Mouse (Mus musculus) lung, adult 2 months (tissue): Measurements from ENCODE around the gene Lcp1.

Experiments
- CTCF ChIP-seq: fragments of 200-500 bp; IDR thresholded peaks from 2 replicates; pipeline ENCODE4 v1.5.1; 2011; ENCODE audit warnings: mild to moderate bottlenecking, low read length, control low read depth; ENCODE audit not compliant: insufficient read depth
- POLR2A ChIP-seq: fragments of 200-500 bp; IDR thresholded peaks from 2 replicates; pipeline ENCODE4 v1.6.1; 2011; ENCODE audit warnings: low read depth, mild to moderate bottlenecking, control low read depth, low read length, borderline replicate concordance; ENCODE audit errors: extremely low read depth

DNA sequence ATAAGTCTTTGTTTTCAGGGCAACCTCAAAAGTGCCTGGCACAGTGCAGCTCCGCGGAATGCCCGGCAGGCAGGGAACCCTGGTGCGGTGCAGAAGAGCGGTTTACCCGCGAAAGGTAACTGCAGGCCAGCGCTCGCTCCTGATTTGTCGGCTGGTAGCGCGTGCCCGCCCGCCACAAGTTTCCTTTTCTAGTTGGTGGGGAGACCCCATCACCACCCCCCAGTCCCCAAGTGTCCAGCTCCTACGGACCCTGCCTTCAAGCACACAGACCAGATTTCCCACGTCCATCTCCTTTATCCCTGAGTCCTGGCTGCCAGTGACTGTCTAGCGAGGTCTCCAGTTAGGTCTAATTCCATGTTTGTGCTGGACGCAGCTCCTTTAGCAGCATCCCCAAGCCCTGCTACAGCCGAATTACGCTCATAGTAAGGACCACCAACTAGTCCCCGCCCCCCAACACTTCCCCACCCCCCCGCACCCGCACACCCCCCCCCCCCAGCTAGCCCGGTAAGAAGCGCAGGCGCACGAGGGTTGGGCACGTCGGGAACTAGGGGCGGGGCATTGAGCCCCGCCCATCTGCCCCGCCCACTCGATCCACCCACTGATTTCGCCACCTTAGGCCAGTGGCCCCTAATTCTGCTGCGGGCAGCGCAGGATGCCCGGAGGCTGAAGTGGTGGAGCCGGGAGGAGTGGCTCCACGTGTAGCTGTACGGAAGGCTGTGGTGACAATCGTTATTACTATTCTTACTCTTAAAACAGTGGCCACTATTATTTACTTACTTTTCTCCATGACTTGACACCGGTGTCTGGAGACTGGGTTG, at the start of gene Lcp1, which contains the start of gene Lrrc63:
- TF ChIP-seq CTCF = no peak
- peak; percentile 74; the same call in 1 of the 2 replicates for TF ChIP-seq POLR2A
